Mouse (Mus musculus) left cerebral cortex, postnatal 4 days (tissue): Measurements from ENCODE around the gene Ap1m2. TPM values are rescaled to one million over a fixed set of nuclear protein-coding genes. Genes with fewer than 3 reads are reported as not detected.
"Not testable (repeated sequence)": the region's sequence is repeated elsewhere in the genome, so short reads cannot be mapped to it uniquely, and the experiment has no call there.

Source experiments
- DNase-seq: peaks from one replicate; pipeline ENCODE4 v3.0.0-alpha.2; 2022
- intact Hi-C: fragments of 180-260 bp; cut with DNase I; formaldehyde crosslinking; loops from one replicate; pipeline ENCODE4 v1.15.1; 2025
- total RNA-seq, 2 experiments: library from RNA; stranded (reverse); gene quantifications; 2 replicates each; pipeline ENCODE4 v1.2.3; 2021

Gene Ap1m2
- total RNA-seq, 2 experiments from 2014 or later: 1.3 to 3.7 TPM

- DNase-seq: no peak
- intact Hi-C loops: no loop called here
These were observed 47.7 kb downstream of the Ap1m2 start for GRCm38 (mm10) chr9:21264272-21264999.

GRCm38 (mm10) chr9:21261831-21262230 lies 50.3 kb downstream of the Ap1m2 start:
- intact Hi-C loops: no loop called here
- no peak for DNase-seq

GRCm38 (mm10) chr9:21260491-21261040 lies 51.6 kb downstream of the Ap1m2 start:
- intact Hi-C loops: no loop called here
- no peak for DNase-seq

- intact Hi-C loops, DNase-seq: not testable (repeated sequence)
These were observed 55.8 kb downstream of the Ap1m2 start for GRCm38 (mm10) chr9:21256349-21256748.

- intact Hi-C loops: no loop called here
These were observed 57.4 kb downstream of the Ap1m2 start for GRCm38 (mm10) chr9:21254690-21255089.

GRCm38 (mm10) chr9:21251116-21251735 lies 60.9 kb downstream of the Ap1m2 start:
- intact Hi-C loops: no loop called here
- no peak for DNase-seq

More at GRCm38 (mm10) chr9:21254690-21255089, 57.4 kb downstream of the Ap1m2 start:
- no peak for DNase-seq

- intact Hi-C loops: no loop called here
- DNase-seq: peak; percentile 58
These were observed 61.6 kb downstream of the Ap1m2 start for GRCm38 (mm10) chr9:21250509-21250908.

- intact Hi-C loops: no loop called here
These were observed 62.3 kb downstream of the Ap1m2 start for GRCm38 (mm10) chr9:21249629-21250508.

GRCm38 (mm10) chr9:21248326-21248725 lies 63.8 kb downstream of the Ap1m2 start, which contains the start of gene S1pr5:
TSS of gene S1pr5 (minus strand) at chr9:21248443.
- DNase-seq: no peak

More at GRCm38 (mm10) chr9:21249629-21250508, 62.3 kb downstream of the Ap1m2 start:
- no peak for DNase-seq

GRCm38 (mm10) chr9:21246342-21246741 lies 65.8 kb downstream of the Ap1m2 start:
- DNase-seq: no peak
- intact Hi-C loops: no loop called here

More at GRCm38 (mm10) chr9:21248326-21248725, 63.8 kb downstream of the Ap1m2 start, which contains the start of gene S1pr5:
- intact Hi-C loops: no loop called here

GRCm38 (mm10) chr9:21245113-21245487 lies 67.0 kb downstream of the Ap1m2 start:
- intact Hi-C loops: no loop called here
- no peak for DNase-seq

- intact Hi-C loops: no loop called here
- DNase-seq: peak; percentile 29
These were observed 67.6 kb downstream of the Ap1m2 start for GRCm38 (mm10) chr9:21244428-21245112.

Other genes starting within 250 kb of the Ap1m2 start
- gene Zglp1, start 245.2 kb downstream of the Ap1m2 start, total RNA-seq: not detected
- gene Gm49373, start 239.2 kb downstream of the Ap1m2 start, total RNA-seq: 1 to 10 TPM; 1.9 TPM
- 10 to 100 TPM; 36.6 to 38.2 TPM for gene Fdx1l, start 238.7 kb downstream of the Ap1m2 start, total RNA-seq
- 1 to 10 TPM; 3.3 to 4.1 TPM for gene Gm38431, start 220.3 kb downstream of the Ap1m2 start, total RNA-seq
- gene Raver1, start 220.3 kb downstream of the Ap1m2 start, total RNA-seq: 10 to 100 TPM; 36.8 to 37.9 TPM
- gene Tyk2, start 181.1 kb downstream of the Ap1m2 start, total RNA-seq: 10 to 100 TPM; 16.1 to 16.7 TPM
- 100 to 1,000 TPM; 125 TPM for gene Cdc37, start 162.4 kb downstream of the Ap1m2 start, total RNA-seq
- 10 to 100 TPM; 44.4 to 47.3 TPM for gene Pde4a, start 146.6 kb downstream of the Ap1m2 start, total RNA-seq
- gene Keap1, start 73.0 kb downstream of the Ap1m2 start, total RNA-seq: 10 to 100 TPM; 49.0 to 50.8 TPM
- gene S1pr5, start 63.9 kb downstream of the Ap1m2 start, total RNA-seq: 1 to 10 TPM; 2.5 to 2.8 TPM
- gene Atg4d, start 47.0 kb downstream of the Ap1m2 start, total RNA-seq: 10 to 100 TPM; 26.3 to 31.0 TPM
- 10 to 100 TPM; 46.7 to 49.2 TPM for gene Kri1, start 24.4 kb downstream of the Ap1m2 start, total RNA-seq
- 10 to 100 TPM; 58.3 to 63.6 TPM for gene Cdkn2d, start 20.9 kb downstream of the Ap1m2 start, total RNA-seq
- 10 to 100 TPM; 69.9 to 71.5 TPM for gene Slc44a2, start 8.4 kb upstream of the Ap1m2 start, total RNA-seq
- gene Ilf3, start 55.5 kb upstream of the Ap1m2 start, total RNA-seq: 100 to 1,000 TPM; 170 to 172 TPM
- gene Qtrt1, start 99.5 kb upstream of the Ap1m2 start, total RNA-seq: 10 to 100 TPM; 38.2 to 41.0 TPM
- gene Dnm2, start 112.6 kb upstream of the Ap1m2 start, total RNA-seq: 10 to 100 TPM; 87.1 to 92.7 TPM
- 10 to 100 TPM; 18.6 to 19.1 TPM for gene Tmed1, start 197.9 kb upstream of the Ap1m2 start, total RNA-seq
- gene AB124611, start 213.8 kb upstream of the Ap1m2 start, total RNA-seq: under 1 TPM; 0.44 to 0.64 TPM
- gene Carm1, start 234.6 kb upstream of the Ap1m2 start, total RNA-seq: 100 to 1,000 TPM; 108 to 124 TPM